Mouse (Mus musculus): Measurements from ENCODE around the gene Tmem88b. TPM values are rescaled to one million over a fixed set of nuclear protein-coding genes. Genes with fewer than 3 reads are reported as not detected.

Tmem88b gene
- total RNA-seq (2021) = under 1 TPM; 0.30 to 0.56 TPM
- long read RNA-seq, experiment 1 = 0 reads
- long read RNA-seq, experiment 2, partial matches to known transcripts = 0 of 1 reads
- long read RNA-seq, experiment 2, other reads (novel, unspliced or antisense) = 1 of 1 reads

GRCm38 (mm10) chr4:155785819-155786218 is at the start of gene Tmem88b:
TSS of gene Tmem88b (minus strand) at chr4:155785874.
- DNase-seq = no peak

GRCm38 (mm10) chr4:155833836-155834235 is 48.2 kb upstream of the Tmem88b start:
- peak; percentile 84 to 90 for DNase-seq

GRCm38 (mm10) chr4:155833234-155833633 is 47.6 kb upstream of the Tmem88b start:
- DNase-seq = no peak

- DNase-seq = no peak
Observed at GRCm38 (mm10) chr4:155832321-155832720, 46.6 kb upstream of the Tmem88b start.

GRCm38 (mm10) chr4:155831831-155832230 is 46.2 kb upstream of the Tmem88b start:
- DNase-seq = peak; percentile 51 to 55

GRCm38 (mm10) chr4:155831205-155831766 is 45.6 kb upstream of the Tmem88b start, which contains the start of gene Aurkaip1:
TSS of gene Aurkaip1 (plus strand) at chr4:155831272.
- DNase-seq = peak; percentile 96 to 97

GRCm38 (mm10) chr4:155830596-155830995 is 44.9 kb upstream of the Tmem88b start:
- no peak for DNase-seq

- no peak for DNase-seq
Observed at GRCm38 (mm10) chr4:155829866-155830265, 44.2 kb upstream of the Tmem88b start.

- DNase-seq = peak; percentile 32 to 41
Observed at GRCm38 (mm10) chr4:155823443-155823842, 37.8 kb upstream of the Tmem88b start.

GRCm38 (mm10) chr4:155821025-155821424 is 35.4 kb upstream of the Tmem88b start:
- peak in 1 of 2 experiments; percentile 46 for DNase-seq

GRCm38 (mm10) chr4:155817533-155817932 is 31.9 kb upstream of the Tmem88b start:
- no peak for DNase-seq

GRCm38 (mm10) chr4:155812665-155813181 is 27.0 kb upstream of the Tmem88b start:
- DNase-seq = peak; percentile 34 to 58

- peak; percentile 95 to 96 for DNase-seq
Observed at GRCm38 (mm10) chr4:155811929-155812664, 26.4 kb upstream of the Tmem88b start, which contains the start of gene Ccnl2. TSS of gene Ccnl2 (plus strand) at chr4:155812489.

GRCm38 (mm10) chr4:155807841-155808240 is 22.2 kb upstream of the Tmem88b start:
- no peak for DNase-seq

GRCm38 (mm10) chr4:155803340-155804041 is 17.8 kb upstream of the Tmem88b start:
- peak; percentile 96 to 97 for DNase-seq

GRCm38 (mm10) chr4:155802741-155803339 is 17.2 kb upstream of the Tmem88b start, which contains the start of gene Mrpl20:
TSS of gene Mrpl20 (plus strand) at chr4:155802878.
- peak in 1 of 2 experiments; percentile 27 for DNase-seq

GRCm38 (mm10) chr4:155802075-155802474 is 16.4 kb upstream of the Tmem88b start:
- DNase-seq = no peak

GRCm38 (mm10) chr4:155793730-155794129 is 8.1 kb upstream of the Tmem88b start:
- no peak for DNase-seq

- no peak for DNase-seq
Observed at GRCm38 (mm10) chr4:155791240-155791933, 5.7 kb upstream of the Tmem88b start.

GRCm38 (mm10) chr4:155790650-155791161 is 5.0 kb upstream of the Tmem88b start:
- DNase-seq = no peak

- no peak for DNase-seq
Observed at GRCm38 (mm10) chr4:155790021-155790489, 4.4 kb upstream of the Tmem88b start, which contains the start of gene Ankrd65. TSS of gene Ankrd65 (plus strand) at chr4:155790439.

All from adrenal gland, postnatal 36 days (tissue).